Mouse (Mus musculus) cerebellum, adult 18-20 months (tissue): ENCODE results near the gene Slc22a23.

Experiments
- DNase-seq, 2 experiments: peaks; one replicate each; pipeline ENCODE4 v3.0.0; 2021

The Slc22a23 gene

DNA sequence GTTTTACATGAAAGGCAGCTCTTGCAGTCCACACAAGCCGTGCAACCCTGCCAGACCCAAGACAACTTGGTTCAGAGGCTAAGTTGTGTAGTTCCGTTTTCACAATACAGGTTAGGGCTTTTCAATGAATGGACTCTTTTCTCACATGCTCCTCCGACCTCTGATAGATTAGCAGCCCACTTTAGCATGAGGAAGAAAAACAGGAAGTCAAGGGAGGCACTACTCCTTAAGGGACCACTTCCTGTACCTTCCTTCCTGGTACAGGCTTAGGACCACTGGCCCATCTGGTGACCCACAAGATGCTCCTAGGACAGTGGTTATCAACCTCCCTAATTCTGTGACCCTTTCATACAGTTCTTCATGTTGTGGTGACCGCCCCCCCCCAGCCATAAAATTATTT, 116.1 kb downstream of the Slc22a23 start:
- DNase-seq, result no peak

- DNase-seq, result no peak
Observed at GRCm38 (mm10) chr13:34227720-34228661, 117.0 kb downstream of the Slc22a23 start.

DNA sequence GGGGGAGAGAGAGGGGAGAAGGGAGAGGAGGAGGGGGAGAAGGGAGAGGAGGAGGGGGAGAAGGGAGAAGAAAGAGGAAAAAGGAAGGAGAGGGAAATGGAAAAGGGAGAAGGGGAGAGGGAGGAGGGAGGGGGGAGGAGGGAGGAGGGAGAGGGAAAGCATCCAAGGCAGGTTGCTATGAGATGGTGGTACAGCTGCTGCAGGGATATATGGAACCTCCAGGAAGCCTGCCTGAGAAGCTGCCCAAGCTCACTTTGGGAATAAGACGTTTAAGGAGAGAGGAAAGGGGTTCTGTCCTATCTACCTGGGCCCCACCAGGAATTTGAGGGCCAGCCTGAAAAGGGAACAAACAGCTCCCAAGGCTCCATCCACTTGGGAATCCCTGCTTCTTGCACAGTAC, 118.0 kb downstream of the Slc22a23 start:
- no peak for DNase-seq

- peak; percentile 67 to 74 for DNase-seq
Observed at GRCm38 (mm10) chr13:34222985-34223384, 122.0 kb downstream of the Slc22a23 start.

- DNase-seq, result no peak
Observed at GRCm38 (mm10) chr13:34219728-34220127, 125.3 kb downstream of the Slc22a23 start.

DNA sequence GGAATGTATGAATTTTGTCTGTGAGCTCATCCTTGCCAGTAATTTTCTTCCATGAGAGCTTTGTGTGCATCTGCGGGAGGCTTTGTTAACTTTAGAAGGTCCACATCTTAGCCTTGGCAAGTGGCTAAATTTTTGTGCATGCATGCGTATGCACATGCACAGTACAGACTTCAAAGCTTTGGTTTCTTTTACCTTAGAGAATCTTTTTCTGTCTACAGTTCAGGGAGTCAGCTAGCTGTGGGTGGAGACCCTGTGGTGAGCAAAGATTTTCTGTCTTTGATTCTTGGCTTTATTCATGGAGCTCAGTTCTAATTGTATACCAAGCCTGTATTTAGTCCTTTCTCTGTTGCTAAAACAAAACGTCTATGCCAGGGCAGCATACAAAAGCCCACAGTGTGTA, 126.2 kb downstream of the Slc22a23 start:
- no peak for DNase-seq

DNA sequence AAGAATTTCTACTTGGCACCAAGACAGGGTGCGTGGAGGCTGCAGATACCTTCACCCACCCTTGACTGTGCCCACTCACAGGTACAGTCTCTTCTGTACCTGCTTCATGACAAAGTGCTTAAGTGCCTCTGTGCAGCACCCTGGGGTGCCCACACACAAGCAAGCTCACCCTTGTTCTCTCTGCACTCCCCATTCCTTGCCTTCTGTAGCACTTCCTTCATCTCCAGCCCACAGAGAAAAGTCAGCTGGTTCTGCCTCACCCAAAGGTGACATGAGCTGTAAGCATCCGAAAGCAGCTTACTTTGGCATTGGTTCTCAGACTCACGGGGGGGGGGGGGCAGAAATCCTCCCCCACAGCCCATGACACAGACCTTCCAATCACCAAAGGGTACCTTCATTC, 130.1 kb downstream of the Slc22a23 start:
- DNase-seq, result no peak

- no peak for DNase-seq
Observed at GRCm38 (mm10) chr13:34212735-34213212, 132.2 kb downstream of the Slc22a23 start.

- no peak for DNase-seq
Observed at GRCm38 (mm10) chr13:34211261-34211775, 133.7 kb downstream of the Slc22a23 start.

DNA sequence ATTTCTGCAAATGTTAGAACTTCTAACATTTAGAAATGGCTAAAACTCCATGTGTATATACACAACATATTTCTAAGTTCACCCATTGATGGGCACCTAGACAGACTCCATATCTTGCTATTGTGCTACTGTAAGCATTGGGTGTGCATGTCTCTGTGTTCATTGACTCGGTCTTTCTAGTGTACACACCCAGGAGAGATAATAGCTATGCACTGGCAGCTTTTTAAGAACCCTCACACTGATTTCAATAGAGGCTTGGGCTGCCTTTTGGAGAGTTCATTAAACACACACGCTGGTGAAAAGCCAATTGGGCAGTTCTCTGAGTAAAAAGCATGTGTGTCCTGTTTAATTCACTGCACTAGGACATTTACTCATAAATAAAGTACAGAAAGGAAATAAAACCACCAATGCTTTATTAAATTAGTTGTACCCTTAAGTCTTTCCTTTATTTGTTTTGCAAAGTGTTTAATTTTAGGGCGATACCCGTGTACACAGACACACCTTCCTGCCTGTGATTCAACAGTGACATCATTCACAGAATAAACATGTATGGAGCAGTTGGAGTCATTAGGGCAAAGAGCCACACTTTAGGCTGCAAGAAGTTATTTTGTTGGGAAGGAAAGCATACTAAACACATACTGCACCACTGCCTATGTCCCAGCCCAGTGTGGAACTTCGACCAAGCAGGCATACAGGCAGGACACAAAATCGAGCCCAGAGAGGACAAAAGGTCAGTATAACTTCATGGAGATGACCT, 137.1 kb downstream of the Slc22a23 start:
- DNase-seq, result no peak

GRCm38 (mm10) chr13:34205216-34205615, 139.8 kb downstream of the Slc22a23 start:
- DNase-seq, result no peak

DNA sequence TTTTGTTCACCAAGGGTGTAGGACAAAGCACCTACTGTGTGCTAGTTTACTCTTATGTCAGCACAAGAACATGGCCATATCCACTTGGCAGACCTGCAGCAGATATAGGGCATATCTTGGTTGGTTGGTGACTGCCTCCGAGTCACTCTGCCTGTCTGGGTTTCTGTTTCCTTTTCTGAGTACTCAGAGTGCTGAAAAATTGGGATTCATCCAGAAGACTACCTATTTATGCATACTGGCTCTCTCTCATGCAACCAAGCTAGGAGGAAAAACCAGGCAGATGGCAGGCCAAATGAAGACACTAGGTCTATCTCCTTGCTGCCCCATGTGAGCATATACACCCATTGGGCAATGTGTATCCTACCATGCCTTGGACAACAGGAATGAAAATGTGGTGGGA, 149.3 kb downstream of the Slc22a23 start:
- no peak for DNase-seq

GRCm38 (mm10) chr13:34193384-34193783, 151.6 kb downstream of the Slc22a23 start:
- no peak for DNase-seq

DNA sequence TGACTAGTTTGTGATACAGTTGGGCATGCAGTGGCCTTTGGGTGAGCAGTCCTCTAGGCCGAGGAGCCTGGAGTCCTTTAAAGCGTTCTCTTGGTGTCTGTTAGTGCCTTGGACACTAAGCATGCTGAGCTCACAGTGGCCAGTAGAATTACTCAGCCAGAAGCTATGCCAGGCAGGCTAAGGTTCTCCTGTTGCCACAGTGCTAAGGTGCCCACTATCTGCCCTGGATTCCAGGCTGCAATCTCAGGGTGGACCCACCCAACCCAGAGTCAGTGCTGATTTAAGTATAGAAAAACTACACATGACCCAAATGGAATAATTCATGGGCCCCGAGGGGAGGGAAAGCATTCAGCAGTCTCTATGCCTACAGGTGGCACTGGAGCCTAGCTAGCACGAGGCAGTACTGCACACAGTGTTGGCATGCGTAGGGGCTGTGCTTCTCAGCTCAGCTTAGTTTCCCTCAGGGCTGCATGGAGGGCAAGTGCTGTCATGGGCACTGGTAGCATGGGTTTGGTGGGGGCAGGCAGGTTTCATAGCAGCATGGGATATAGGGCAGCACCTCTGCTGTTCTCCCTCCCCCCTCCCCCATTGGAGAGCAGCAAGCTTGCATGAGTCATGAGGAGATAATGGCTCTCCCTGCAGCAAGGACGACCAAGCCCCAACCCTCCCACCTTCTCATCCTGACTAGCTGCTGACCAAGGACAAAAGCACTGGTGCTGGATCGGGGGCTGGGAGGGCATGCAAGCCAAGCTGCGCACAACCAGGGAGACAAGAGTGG, 152.4 kb downstream of the Slc22a23 start:
- DNase-seq, result no peak

DNA sequence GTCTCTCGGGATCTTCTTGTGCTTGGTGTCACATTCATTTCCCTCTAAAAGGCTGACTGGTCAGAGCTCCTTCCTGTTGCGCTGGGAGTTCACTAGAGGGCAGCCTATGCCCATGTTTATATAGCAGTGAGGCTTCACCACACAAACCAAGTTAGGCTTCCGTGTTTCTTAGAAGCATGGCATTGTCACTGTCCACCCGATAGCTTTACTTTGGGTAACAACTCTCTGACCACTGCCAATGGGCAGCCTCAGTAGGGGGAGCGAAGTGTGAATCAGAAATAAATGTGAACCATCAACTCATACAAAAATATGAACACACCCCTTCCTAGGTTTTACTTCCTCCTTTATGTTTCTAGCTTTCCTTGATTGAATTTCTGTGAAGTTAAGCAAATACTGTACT, 157.4 kb downstream of the Slc22a23 start:
- peak; percentile 72 to 81 for DNase-seq

- no peak for DNase-seq
Observed at GRCm38 (mm10) chr13:34185371-34185770, 159.6 kb downstream of the Slc22a23 start.

GRCm38 (mm10) chr13:34181624-34182023, 163.4 kb downstream of the Slc22a23 start:
- DNase-seq, result no peak

DNA sequence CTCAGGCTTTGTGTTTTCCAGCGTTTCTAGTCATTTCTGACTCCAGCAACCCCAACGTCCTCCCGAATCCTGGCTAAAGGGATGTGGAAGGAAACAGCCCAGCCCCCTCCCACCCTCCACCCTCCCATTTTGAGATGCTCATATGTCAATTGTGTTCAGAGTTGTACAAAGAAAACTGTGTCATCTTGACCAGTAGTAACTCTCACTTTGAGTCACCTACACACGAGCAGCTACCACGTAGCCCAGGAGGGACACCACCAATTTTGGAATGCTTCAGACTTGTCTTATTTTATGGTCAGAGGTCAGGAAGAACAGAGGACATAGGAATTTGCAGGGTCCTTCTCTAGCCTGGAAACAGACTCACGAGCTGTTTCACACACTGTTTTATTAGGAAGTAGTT, 171.0 kb downstream of the Slc22a23 start:
- DNase-seq, result no peak

- DNase-seq, result no peak
Observed at GRCm38 (mm10) chr13:34163304-34163975, 181.5 kb downstream of the Slc22a23 start.

- DNase-seq, result peak; percentile 91 to 92
Observed at GRCm38 (mm10) chr13:34162491-34163303, 182.3 kb downstream of the Slc22a23 start, which contains the start of gene Psmg4. Gene Psmg4, plus strand, starts transcription at chr13:34162964.

DNA sequence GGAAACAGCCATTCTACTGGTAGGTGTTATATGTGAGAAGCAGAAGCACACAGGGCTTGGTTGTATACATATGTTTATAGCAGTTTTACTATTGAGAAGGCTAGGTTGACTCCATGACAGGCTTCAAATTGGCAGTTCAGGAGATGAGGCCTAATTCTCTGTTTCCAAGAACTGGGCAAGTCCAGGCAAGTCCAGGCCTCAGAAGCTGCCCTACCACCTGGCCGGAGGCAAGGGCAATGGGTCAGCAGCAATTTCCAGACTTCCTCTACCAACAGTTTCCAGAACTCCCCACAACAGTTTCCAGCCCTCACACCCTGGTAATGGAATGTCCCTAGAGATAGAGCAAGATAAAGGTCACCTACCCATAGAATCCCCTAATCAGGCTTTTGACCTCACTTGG, 185.1 kb downstream of the Slc22a23 start:
- no peak for DNase-seq
